Mouse (Mus musculus): ENCODE results near the gene Brsk2. TPM values are rescaled to one million over a fixed set of nuclear protein-coding genes. Genes with fewer than 3 reads are reported as not detected.

Brsk2 gene
- polyA plus RNA-seq, 1 experiment from 2014 or later, result 0.60 TPM

DNA sequence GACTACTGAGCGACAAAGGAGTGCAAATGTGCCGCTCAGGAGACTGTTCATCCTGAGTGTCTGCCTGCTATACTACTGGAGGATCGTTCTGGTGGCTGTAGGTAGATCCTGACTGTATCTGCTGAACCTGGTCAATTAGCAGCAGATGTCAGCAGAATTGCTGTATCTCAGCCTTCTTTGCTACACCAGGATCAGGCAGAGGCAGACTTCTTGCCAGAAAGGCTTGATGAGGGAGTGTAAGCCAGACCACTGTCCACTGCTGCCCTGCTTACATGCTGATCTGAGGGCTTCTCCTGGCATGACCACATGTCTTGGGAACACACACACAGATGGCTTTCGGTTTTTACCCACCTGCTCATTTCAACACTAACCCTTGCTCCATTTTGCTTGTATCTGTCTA, 2.3 kb downstream of the Brsk2 start:
- H3K4me1 ChIP-seq (replicated peaks; ENCODE audit: control insufficient read depth, insufficient read depth, low read length), result peaks cover 12% of the 10 kb centered on the region
- no peak overlapping the region for H3K4me2 ChIP-seq (ENCODE audit: low read depth, low read length)
- no peaks in the 10 kb centered on the region for H3K9me3 ChIP-seq (ENCODE audit: control insufficient read depth, low read length)
- no peak overlapping the region for H3K27ac ChIP-seq (ENCODE audit: low read length)
- H3K9ac ChIP-seq (ENCODE audit: low read length), result no peak overlapping the region
- H3K4me3 ChIP-seq (ENCODE audit: low read length), result no peak overlapping the region
- no peaks in the 10 kb centered on the region for H3K36me3 ChIP-seq (ENCODE audit: control insufficient read depth, insufficient read depth, low read length)
- peaks cover 48% of the 10 kb centered on the region for H3K27me3 ChIP-seq (ENCODE audit: control insufficient read depth, insufficient read depth, low read depth, low read length)
- 91% methylated on average over 4 of the region's 4 CpGs for WGBS
- no peak for ATAC-seq (ENCODE audit: low read depth)

DNA sequence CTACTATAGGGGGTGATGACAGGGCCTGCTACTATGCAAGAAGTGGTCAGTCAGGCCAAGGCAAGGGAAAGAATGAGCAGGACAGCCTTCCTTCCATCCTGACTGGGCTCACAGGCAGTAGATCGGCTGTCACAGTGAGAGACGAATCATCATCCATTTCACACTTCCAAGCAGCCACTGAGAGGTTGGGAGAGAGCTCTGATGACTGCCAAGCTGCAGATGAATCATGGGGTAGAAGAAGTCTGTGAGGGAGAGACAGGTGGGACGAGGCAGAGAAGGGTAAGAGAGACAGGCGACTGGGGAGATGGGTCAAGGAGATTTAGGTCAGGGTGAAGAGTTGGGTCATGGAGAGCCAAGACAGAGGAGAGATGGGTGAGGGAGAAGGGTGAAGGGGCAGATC, 3.4 kb downstream of the Brsk2 start:
- Histone ChIP-seq H3K36me3 (ENCODE audit: control insufficient read depth, insufficient read depth, low read length) (no peaks in the 10 kb centered on the region), H3K4me2 (ENCODE audit: low read depth, low read length) (no peak overlapping the region), H3K4me1 (replicated peaks; ENCODE audit: control insufficient read depth, insufficient read depth, low read length) (peaks cover 12% of the 10 kb centered on the region), H3K9me3 (ENCODE audit: control insufficient read depth, low read length) (no peaks in the 10 kb centered on the region), H3K4me3 (ENCODE audit: low read length) (no peak overlapping the region), H3K27me3 (ENCODE audit: control insufficient read depth, insufficient read depth, low read depth, low read length) (peaks cover 43% of the 10 kb centered on the region), H3K9ac (ENCODE audit: low read length) (no peak overlapping the region), H3K27ac (ENCODE audit: low read length) (no peak overlapping the region)
- WGBS, result 67% methylated on average over 4 of the region's 4 CpGs
- no peak for ATAC-seq (ENCODE audit: low read depth)

DNA sequence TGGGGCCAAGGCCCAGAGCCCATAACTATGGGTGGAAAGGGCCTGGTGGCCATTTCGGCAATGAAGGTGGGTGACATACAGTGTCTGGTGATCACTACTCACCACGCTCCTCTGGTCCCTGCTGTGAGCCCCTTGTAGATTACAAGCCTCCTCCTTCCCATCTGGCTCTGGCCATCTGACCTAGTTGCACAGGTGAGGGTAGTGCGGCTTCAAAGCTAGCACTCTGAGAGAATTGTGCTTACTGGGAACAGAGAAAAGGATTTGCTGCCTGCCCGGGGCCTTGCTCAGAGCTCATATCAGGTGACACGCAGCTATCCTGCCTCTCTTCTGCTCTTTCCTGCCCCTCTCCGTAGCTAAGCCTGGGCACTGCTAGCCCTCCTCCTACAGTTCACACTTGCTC, 4.1 kb downstream of the Brsk2 start:
- Histone ChIP-seq H3K9me3 (ENCODE audit: control insufficient read depth, low read length) (no peaks in the 10 kb centered on the region), H3K27ac (ENCODE audit: low read length) (no peak overlapping the region), H3K9ac (ENCODE audit: low read length) (no peak overlapping the region), H3K4me3 (ENCODE audit: low read length) (no peak overlapping the region), H3K4me2 (ENCODE audit: low read depth, low read length) (no peak overlapping the region), H3K4me1 (replicated peaks; ENCODE audit: control insufficient read depth, insufficient read depth, low read length) (peaks cover 12% of the 10 kb centered on the region), H3K27me3 (ENCODE audit: control insufficient read depth, insufficient read depth, low read depth, low read length) (peaks cover 36% of the 10 kb centered on the region), H3K36me3 (ENCODE audit: control insufficient read depth, insufficient read depth, low read length) (no peaks in the 10 kb centered on the region)
- WGBS, result 67% methylated on average over 6 of the region's 6 CpGs
- ATAC-seq (ENCODE audit: low read depth), result no peak

DNA sequence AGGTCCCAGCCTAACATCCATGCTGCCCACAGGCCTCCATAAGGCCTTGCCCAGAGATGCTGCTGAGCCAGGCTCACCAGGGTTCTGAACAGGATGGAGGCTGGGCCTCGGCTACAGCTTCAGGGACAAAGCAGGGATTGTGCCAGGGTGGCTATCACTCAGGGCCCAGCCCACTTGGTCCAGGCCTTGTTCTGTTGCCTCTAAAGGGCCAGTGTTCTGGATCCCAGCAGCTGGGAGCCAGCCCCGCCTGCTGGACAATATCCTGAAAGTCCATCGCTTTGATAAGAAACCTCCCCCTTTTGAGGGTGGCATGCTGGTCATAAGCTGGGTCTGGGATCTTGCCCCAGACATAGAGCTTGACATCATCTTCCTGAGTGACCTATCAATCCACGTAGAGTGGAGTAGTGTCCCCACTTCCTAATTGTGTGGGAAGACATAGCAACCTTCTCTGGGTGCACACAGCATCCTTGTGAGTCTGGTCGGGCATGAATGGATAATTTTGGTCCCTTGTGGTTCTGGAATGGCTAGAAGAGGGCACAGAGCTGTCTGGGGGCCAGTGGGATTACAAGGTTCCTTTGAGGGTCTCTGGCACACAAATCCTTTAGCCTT, 6.1 kb downstream of the Brsk2 start:
- no peak overlapping the region for H3K27ac ChIP-seq (ENCODE audit: low read length)
- H3K36me3 ChIP-seq (ENCODE audit: control insufficient read depth, insufficient read depth, low read length), result no peaks in the 10 kb centered on the region
- H3K4me1 ChIP-seq (replicated peaks; ENCODE audit: control insufficient read depth, insufficient read depth, low read length), result no peaks in the 10 kb centered on the region
- H3K9me3 ChIP-seq (ENCODE audit: control insufficient read depth, low read length), result no peaks in the 10 kb centered on the region
- 63% methylated on average over 5 of the region's 5 CpGs for WGBS
- H3K4me2 ChIP-seq (ENCODE audit: low read depth, low read length), result no peak overlapping the region
- no peak overlapping the region for H3K9ac ChIP-seq (ENCODE audit: low read length)
- H3K27me3 ChIP-seq (ENCODE audit: control insufficient read depth, insufficient read depth, low read depth, low read length), result peaks cover 18% of the 10 kb centered on the region
- H3K4me3 ChIP-seq (ENCODE audit: low read length), result no peak overlapping the region
- ATAC-seq (ENCODE audit: low read depth), result no peak

DNA sequence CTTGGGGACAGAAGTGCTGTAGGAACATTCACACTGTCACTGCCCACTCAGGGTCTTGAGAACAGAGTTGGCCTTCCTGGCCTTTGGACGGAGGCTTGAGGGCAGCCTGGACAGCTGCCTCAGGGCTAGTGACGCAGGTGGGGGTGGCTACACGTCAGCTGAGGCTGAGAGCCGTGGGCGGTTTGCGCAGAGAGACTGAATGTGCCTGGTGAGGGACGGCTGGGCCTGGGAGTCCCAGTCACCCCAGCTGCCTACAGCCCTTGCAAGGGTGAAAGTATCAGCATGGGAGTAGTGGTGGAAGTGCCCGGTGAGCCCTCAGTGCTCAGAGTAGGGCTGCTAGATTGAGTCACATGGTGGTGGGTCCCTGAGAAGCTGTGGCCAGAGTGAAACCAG, 6.6 kb downstream of the Brsk2 start:
- no peaks in the 10 kb centered on the region for H3K36me3 ChIP-seq (ENCODE audit: control insufficient read depth, insufficient read depth, low read length)
- peaks cover 13% of the 10 kb centered on the region for H3K27me3 ChIP-seq (ENCODE audit: control insufficient read depth, insufficient read depth, low read depth, low read length)
- no peak overlapping the region for H3K4me3 ChIP-seq (ENCODE audit: low read length)
- no peaks in the 10 kb centered on the region for H3K4me1 ChIP-seq (replicated peaks; ENCODE audit: control insufficient read depth, insufficient read depth, low read length)
- WGBS, result 75% methylated on average over 8 of the region's 8 CpGs
- ATAC-seq (ENCODE audit: low read depth), result no peak
- no peaks in the 10 kb centered on the region for H3K9me3 ChIP-seq (ENCODE audit: control insufficient read depth, low read length)
- H3K9ac ChIP-seq (ENCODE audit: low read length), result no peak overlapping the region
- no peak overlapping the region for H3K27ac ChIP-seq (ENCODE audit: low read length)
- no peak overlapping the region for H3K4me2 ChIP-seq (ENCODE audit: low read depth, low read length)

DNA sequence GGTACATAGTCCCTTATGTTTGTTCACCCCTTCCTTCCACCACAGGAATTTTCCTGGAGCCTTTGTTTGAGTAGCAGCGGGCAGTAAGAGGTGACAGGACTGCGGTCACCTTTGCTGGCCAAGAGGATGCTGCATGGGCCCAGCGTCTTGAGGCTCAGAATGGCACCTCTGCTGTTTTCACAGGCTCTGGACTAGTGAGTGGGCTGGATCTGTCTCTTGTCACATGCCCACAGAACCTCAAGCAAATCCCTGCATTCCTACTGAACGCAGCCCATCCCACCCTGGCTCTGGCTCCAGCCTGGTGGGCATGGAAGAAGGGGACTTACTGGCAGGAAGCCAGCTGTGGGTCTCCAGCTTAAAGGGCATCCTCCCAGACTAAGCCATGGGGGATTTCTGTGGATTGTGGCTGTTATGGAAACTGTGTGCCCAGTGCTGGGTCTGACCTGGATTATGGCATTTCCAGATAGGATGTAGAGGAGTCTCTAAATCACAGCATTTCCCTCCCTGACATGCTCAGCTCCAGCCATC, 8.0 kb downstream of the Brsk2 start:
- 62% methylated on average over 4 of the region's 4 CpGs for WGBS
- no peaks in the 10 kb centered on the region; the same call in 1 of the 2 replicates for H3K27me3 ChIP-seq (ENCODE audit: control insufficient read depth, insufficient read depth, low read depth, low read length)
- no peak overlapping the region for H3K27ac ChIP-seq (ENCODE audit: low read length)
- no peaks in the 10 kb centered on the region for H3K4me1 ChIP-seq (replicated peaks; ENCODE audit: control insufficient read depth, insufficient read depth, low read length)
- no peaks in the 10 kb centered on the region for H3K36me3 ChIP-seq (ENCODE audit: control insufficient read depth, insufficient read depth, low read length)
- H3K9ac ChIP-seq (ENCODE audit: low read length), result no peak overlapping the region
- H3K4me2 ChIP-seq (ENCODE audit: low read depth, low read length), result no peak overlapping the region
- no peak for ATAC-seq (ENCODE audit: low read depth)
- H3K9me3 ChIP-seq (ENCODE audit: control insufficient read depth, low read length), result no peaks in the 10 kb centered on the region
- H3K4me3 ChIP-seq (ENCODE audit: low read length), result no peak overlapping the region

DNA sequence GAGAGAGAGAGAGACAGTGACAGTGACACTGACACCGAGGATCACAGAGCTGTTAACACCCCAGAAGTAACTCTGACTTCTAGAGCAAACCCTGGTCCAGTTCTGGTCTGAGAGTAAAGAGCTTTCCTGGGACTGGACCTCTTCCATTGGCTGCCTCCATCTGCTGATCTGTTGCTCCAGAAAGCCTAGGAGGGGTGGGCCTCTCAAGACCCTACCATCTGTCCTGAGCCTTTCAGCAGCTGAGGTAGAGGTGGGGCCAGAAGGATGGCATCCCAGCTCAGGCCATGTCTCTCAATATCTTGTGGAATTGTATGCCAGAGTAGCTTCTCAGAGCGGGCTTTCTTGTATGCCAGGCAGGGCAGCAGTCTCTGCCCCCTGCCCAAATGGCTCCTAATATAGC, 8.7 kb downstream of the Brsk2 start:
- H3K36me3 ChIP-seq (ENCODE audit: control insufficient read depth, insufficient read depth, low read length), result no peaks in the 10 kb centered on the region
- WGBS, result 85% methylated on average over 2 of the region's 2 CpGs
- no peak overlapping the region for H3K4me3 ChIP-seq (ENCODE audit: low read length)
- no peak overlapping the region for H3K9ac ChIP-seq (ENCODE audit: low read length)
- no peak for ATAC-seq (ENCODE audit: low read depth)
- H3K4me2 ChIP-seq (ENCODE audit: low read depth, low read length), result no peak overlapping the region
- H3K27ac ChIP-seq (ENCODE audit: low read length), result no peak overlapping the region
- H3K9me3 ChIP-seq (ENCODE audit: control insufficient read depth, low read length), result no peaks in the 10 kb centered on the region
- H3K27me3 ChIP-seq (ENCODE audit: control insufficient read depth, insufficient read depth, low read depth, low read length), result no peaks in the 10 kb centered on the region; the same call in 1 of the 2 replicates
- no peaks in the 10 kb centered on the region for H3K4me1 ChIP-seq (replicated peaks; ENCODE audit: control insufficient read depth, insufficient read depth, low read length)

DNA sequence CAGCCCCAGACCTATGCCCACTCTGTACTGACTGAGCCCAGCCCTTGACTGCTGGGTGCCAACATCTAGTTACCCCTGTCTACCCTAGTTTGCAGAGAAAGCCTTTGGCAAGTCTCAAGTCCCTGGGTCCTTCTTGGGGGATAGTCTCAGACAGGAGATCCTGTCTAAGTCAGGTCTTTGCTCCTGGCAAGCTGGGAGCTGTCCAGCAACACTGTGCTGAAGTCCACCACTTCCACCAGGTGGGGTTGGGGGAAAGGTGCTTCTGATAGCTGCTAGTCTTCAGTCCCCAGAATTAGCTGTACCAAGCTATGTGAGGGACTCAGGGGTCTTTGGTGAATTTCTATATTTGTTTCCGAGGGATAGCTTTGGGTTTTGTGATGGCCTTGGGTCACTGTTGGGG, 9.6 kb downstream of the Brsk2 start:
- H3K9ac ChIP-seq (ENCODE audit: low read length), result no peak overlapping the region
- no peaks in the 10 kb centered on the region for H3K27me3 ChIP-seq (ENCODE audit: control insufficient read depth, insufficient read depth, low read depth, low read length)
- no peaks in the 10 kb centered on the region for H3K9me3 ChIP-seq (ENCODE audit: control insufficient read depth, low read length)
- H3K4me2 ChIP-seq (ENCODE audit: low read depth, low read length), result no peak overlapping the region
- WGBS, result 65% methylated on average over 1 of the region's 1 CpGs
- no peak overlapping the region for H3K4me3 ChIP-seq (ENCODE audit: low read length)
- ATAC-seq (ENCODE audit: low read depth), result no peak
- H3K27ac ChIP-seq (ENCODE audit: low read length), result no peak overlapping the region
- no peaks in the 10 kb centered on the region for H3K4me1 ChIP-seq (replicated peaks; ENCODE audit: control insufficient read depth, insufficient read depth, low read length)
- H3K36me3 ChIP-seq (ENCODE audit: control insufficient read depth, insufficient read depth, low read length), result no peaks in the 10 kb centered on the region

DNA sequence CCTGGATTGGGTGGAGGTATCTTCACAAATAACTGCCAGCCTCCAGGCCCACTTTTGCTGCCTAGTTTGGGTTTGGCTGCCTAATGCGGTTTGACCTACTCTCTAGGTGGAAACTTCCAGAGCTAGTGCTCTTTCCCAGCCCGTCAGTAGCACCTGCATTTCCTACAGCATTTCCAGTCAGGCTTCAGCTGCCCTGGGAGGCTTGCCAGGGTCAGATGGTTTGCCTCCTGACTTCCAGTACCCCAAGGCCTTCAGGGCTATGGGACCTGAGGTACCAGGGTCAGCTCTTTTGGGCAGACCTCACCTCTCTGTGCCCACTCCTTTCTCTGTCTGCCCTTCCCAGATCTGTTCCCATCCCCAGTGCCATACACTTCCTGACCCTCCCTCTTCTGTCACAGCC, 11.4 kb downstream of the Brsk2 start:
- 73% methylated on average over 2 of the region's 2 CpGs for WGBS
- Histone ChIP-seq H3K27ac (ENCODE audit: low read length) (no peak overlapping the region), H3K9me3 (ENCODE audit: control insufficient read depth, low read length) (no peaks in the 10 kb centered on the region), H3K4me3 (ENCODE audit: low read length) (no peak overlapping the region), H3K27me3 (ENCODE audit: control insufficient read depth, insufficient read depth, low read depth, low read length) (no peaks in the 10 kb centered on the region), H3K36me3 (ENCODE audit: control insufficient read depth, insufficient read depth, low read length) (no peaks in the 10 kb centered on the region), H3K4me2 (ENCODE audit: low read depth, low read length) (no peak overlapping the region), H3K9ac (ENCODE audit: low read length) (no peak overlapping the region), H3K4me1 (replicated peaks; ENCODE audit: control insufficient read depth, insufficient read depth, low read length) (no peaks in the 10 kb centered on the region)
- no peak for ATAC-seq (ENCODE audit: low read depth)

DNA sequence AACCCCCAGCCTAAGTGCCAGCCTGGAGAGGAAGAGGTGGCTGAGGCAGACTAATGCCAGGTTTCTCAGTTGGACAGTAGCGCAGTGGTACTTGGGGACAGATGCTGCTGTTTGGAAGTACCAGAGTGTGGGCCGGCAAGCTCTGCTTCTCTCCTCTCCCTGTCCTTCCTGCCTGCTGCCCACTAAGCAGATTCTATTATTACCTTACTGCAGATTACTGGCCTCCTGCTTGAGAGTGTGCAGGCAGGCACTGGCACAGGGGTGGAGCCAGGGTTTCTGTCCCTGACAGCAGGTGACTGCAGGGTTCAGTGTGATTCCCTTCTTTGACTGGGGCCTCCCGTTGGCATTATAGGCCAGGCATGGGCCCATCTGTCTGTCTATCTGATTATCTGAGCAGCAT, 11.9 kb downstream of the Brsk2 start:
- Histone ChIP-seq H3K9me3 (ENCODE audit: control insufficient read depth, low read length) (no peaks in the 10 kb centered on the region), H3K36me3 (ENCODE audit: control insufficient read depth, insufficient read depth, low read length) (no peaks in the 10 kb centered on the region), H3K4me2 (ENCODE audit: low read depth, low read length) (no peak overlapping the region), H3K4me1 (replicated peaks; ENCODE audit: control insufficient read depth, insufficient read depth, low read length) (no peaks in the 10 kb centered on the region), H3K4me3 (ENCODE audit: low read length) (no peak overlapping the region), H3K27ac (ENCODE audit: low read length) (no peak overlapping the region), H3K9ac (ENCODE audit: low read length) (no peak overlapping the region), H3K27me3 (ENCODE audit: control insufficient read depth, insufficient read depth, low read depth, low read length) (no peaks in the 10 kb centered on the region)
- 85% methylated on average over 3 of the region's 3 CpGs for WGBS
- ATAC-seq (ENCODE audit: low read depth), result no peak

Measured in lung, embryonic 16.5 days (tissue).